Mouse (Mus musculus): ENCODE measurements around the gene Syde1.
"Not testable (repeated sequence)": the region's sequence is repeated elsewhere in the genome, so short reads cannot be mapped to it uniquely, and the experiment has no call there.

Gene Syde1

DNA sequence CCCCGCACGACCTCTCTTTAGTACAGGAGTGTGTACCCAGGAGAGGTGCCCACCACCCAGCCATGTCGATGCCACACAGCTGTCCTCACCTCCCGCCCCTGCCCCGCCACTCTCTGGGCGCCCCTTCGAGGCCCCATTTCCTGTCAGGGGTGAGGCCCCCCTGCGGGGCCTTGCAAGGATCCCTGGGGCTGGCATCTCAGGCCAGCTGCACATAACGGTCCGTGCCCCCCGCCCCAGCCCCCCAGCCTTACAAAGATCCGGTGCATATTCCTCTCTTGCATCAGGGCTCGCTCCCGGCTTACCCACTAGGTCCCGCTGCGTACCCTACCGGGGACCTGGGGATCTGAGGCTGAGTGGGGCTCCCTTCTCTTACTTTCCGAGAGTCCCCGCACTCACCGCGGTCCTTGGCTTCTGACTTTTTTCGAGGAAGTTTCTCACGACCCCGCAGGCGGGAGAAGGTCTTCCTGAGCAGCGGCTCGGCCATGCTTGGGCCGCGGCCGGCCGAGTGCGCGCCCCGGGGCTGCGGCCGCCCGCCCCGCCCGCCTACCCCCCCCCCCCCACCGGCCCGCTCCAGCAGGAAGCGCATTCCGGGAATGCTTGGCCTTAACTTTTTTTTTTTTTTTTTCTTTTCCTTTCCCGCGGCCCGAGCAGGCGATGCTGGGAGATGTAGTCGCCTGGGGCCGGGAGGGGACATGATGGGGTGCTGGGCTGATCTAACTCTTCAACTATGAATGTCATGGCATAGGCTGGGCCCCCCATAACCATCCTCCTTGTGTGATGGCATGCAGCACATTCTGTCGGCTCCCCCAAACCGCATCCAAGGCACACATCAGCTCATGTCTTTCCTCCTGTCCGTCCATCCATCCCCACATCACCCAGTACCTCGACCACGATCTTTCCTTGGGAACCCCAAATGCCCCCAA is at the start of gene Syde1:
Gene Syde1, minus strand, starts transcription at position 559 of the 923 bp plus-strand sequence.
- DNase-seq (ENCODE audit: low read depth, low spot score) = peak; percentile 27

DNA sequence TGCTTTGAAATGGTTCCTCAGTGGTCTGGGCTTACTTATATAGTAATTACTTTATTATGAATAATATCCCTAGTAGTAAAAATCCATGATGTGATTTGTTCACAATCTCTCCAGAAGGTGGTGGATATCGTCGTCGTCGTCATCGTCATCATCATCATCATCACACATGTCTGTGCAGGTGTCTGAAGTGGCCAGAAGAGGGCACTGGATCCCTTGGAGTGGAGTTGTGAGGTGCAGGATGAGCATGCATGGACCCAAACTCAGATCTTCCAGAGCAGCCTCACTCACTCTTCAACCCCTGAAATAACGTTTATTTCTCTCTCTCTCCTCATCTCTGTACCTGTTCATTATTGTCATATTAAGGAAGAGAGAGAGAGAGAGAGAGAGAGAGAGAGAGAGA is 40.5 kb upstream of the Syde1 start:
- DNase-seq (ENCODE audit: low read depth, low spot score) = no peak

DNA sequence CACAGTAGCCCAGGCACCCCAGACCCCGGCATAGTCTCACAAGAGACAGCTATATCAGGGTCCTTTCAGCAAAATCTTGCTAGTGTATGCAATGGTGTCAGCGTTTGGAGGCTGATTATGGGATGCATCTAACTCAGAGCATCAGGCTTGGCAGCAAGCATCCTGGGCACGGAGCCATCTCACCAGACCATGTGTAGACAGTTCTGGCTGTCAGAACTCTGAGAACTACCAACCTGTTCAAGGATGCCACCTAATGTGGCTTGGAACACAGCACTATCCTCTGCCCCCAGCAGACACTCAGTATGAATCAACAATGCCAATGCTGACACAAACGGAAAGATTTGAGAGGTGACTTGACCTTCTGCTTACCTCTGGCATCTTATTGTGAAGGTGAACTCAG is 38.4 kb upstream of the Syde1 start:
- no peak for DNase-seq (ENCODE audit: low read depth, low spot score)

DNA sequence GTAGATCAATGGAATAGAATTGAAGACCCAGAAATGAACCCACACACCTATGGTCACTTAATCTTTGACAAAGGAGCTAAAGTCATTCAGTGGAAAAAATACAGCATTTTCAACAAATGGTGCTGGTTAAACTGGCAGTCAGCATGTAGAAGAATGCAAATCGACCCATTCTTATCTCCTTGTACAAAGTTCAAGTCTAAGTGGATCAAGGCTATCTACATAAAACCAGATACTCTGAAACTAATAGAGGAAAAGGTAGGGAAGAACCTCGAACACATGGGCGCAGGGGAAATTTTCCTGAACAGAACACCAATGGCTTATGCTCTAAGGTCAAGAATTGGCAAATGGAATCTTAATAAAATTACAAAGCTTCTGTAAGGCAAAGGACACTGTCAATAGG is 31.4 kb upstream of the Syde1 start:
- DNase-seq (ENCODE audit: low read depth, low spot score) = not testable (repeated sequence)

DNA sequence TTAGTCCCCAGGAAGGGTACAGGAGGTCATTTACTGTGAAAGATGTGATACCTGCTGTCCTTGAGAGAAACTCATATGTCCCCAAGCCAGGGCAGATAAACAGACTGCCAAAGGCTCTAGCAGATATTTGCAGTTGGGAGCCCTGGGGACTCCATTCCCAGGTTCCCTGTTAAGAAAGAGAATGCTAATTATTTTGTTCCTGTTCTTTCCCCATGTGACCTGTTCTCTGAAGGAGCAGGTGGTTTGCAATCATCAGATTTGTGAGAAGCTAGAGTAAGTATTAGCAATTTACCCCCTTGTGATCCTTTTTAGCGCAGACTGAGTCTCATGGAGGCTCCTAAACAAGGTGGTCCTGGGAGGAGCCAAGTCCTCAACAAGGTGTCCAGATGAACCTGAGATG is 26.2 kb upstream of the Syde1 start, which contains the start of gene Olfr1357:
Gene Olfr1357, minus strand, starts transcription at position 101 of the 400 bp plus-strand sequence.
- DNase-seq (ENCODE audit: low read depth, low spot score) = no peak

DNA sequence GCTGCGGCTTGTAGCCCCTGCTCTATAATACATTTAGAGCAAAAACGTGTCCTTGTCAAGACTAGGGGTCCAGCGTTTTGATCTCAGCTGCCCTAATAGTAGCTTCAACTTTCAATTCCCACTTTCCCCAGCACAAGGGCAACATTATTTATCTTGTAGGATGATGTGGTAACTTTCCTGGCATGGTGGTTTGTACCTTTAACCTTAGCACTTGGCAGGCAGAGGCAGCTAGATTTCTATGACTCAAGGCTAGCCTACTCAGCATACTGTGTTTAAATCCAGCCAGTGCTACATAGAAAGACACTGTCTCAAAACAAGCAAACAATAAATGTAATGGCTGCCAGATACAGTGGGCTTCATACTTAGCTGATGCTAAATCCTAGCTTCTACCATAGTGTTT is 15.8 kb upstream of the Syde1 start:
- no peak for DNase-seq (ENCODE audit: low read depth, low spot score)

DNA sequence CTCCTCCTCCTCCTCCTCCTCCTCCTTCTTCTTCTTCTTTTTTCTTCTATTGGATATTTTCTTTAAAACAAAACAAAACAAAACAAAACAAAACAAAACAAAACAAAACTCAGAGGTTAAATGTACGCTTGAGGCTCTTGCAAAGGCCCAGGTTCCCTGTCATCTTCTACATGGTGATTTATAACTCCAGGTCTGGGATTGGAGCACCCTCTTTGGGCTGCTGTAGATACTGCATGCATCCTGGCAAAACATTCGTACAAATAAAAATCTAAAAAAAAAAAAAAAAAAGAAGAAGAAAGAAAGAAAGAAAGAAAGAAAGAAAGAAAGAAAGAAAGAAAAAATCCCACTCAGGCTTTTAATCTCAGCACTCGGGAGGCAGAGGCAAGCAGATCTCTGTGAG is 13.3 kb upstream of the Syde1 start:
- peak; percentile 71 for DNase-seq (ENCODE audit: low read depth, low spot score)

DNA sequence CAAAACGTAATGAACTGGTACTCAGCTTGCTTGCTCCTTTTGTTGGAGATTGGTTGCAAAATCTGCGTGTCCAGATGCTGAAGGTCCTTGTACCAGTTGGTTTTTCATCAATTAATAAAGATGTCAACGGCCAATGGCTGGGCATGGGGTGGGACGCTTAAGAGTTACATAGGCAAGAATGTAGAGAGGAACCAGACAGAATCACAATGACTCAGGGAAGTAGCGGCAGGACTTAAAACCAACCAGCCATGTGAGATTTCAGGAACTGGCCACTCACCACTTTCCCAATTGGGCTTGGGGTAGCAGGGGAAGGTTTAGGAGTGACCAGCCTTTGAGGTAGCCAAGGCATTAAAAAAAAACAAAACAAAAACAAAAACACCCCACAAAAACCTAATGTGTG is 8.1 kb upstream of the Syde1 start:
- DNase-seq (ENCODE audit: low read depth, low spot score) = no peak

DNA sequence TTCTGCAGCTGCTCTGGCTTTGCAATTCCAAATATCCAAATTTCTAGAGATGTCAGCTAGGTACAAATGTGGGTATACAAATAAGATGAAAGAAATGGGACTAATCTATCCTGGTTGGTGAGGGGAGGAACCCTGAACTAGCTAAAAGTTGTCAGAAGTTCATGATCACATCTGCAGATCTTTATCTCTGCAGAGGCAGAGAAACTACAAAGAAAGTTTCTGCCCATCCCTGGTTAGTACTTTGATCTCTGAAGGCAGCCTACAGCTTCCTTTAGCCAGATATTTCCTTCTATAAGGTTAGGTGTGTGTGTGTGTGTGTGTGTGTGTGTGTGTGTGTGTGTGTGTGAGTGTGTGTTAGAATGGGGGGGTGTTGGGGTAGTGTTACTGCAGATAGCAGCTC is 2.8 kb upstream of the Syde1 start:
- DNase-seq (ENCODE audit: low read depth, low spot score) = peak; percentile 80

DNA sequence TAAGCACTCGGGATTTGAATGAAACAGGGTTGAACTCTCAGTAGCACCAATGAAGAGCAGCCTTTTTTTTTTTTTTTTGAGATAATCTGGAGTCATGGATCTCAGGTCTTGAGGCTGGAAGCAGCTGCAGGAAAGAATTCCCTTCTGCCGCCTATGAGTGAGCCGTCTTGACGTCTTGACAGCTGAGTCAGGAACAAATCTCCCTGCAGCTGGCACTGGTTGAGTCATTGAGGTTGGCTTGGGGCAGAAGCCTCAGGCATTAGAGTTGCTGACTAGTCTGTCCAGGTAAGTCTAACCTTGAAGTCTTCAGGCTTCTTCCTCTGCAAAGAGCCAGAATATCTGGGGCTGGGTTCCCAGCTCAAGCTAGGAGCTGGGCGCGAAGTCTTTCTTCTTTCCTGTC is 2.4 kb upstream of the Syde1 start:
- no peak for DNase-seq (ENCODE audit: low read depth, low spot score)

DNA sequence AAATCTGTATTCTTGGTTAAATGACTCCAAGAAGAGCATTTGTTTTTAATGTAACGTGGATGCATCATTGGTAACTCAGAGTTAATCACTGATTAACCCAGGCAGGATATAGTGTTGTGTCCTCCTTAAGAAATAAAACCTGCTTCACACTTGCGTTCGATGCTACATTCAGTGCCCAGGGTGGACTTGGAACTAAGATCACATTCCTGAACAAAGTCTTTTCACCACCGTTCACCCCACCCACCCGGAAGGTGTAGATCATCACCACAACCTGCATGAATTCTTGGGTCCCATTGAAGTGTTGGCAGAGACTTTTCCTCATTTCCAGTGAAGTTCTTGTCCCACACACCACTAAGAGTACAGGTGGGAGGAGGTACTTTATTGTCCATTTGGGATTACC is 2.0 kb upstream of the Syde1 start:
- no peak for DNase-seq (ENCODE audit: low read depth, low spot score)

DNA sequence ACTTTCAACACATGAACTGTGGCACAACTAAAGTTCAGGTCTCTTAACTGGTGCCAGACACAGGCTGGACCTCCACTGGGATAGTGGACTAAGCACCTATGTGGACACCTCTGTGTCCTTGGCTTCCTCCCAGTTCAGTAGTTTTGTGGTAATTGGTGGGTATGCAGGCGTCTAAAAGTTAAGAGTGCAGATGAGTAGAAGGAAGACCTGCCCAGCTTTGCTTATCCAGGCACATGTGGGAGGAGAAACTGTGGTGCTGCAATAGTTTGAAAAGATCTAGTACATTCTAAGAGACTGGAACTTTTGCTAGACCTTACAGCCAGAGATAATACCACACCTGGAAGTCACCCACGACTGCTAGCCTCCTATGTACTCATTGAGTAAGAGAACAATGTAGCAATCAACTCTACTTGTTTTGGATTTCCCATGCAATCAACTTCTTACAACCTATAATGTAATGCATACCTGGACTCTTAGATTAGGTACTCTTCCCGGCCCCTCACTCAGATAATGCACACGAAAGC is 1.2 kb upstream of the Syde1 start:
- DNase-seq (ENCODE audit: low read depth, low spot score) = no peak

DNA sequence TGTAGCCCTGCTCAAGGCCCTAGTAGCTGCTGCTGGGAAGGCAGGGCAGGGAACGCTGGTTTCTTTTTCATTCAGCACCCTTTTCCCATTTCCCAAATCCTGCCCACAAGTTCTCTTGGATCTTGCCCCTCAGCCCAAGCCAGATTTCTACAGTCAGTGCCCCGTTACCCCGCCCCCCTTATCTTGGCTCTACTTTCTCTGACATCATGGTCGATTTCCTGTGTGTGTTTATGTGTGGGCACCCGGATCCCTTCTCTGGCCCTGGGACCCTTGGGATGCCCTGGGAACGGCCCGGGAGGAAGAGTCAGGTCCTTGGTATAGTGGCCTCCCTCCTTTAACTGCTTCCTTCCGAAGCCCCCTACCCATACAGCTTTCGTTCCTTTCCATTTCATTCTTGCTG is 1.0 kb downstream of the Syde1 start:
- DNase-seq (ENCODE audit: low read depth, low spot score) = no peak

DNA sequence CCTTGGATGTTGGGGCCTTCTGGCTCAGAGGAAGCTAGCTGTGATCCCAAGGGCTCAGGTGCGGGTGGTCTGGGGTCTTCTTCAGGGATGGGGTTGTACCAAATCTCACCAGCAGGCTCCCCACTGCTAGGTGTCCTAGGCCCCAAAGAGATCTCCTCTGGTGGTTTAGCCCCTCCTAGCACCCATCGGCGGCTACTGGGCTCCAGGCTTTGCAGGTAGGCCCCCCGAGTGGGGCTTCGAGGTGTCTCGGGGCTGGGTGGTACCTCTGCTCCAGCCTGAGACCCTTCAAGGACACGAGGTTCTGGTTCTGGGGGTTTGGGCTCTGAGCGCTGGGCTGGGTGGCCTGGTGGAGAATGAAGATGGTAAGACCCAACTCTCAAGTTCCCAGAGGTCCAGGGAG is 1.9 kb downstream of the Syde1 start:
- no peak for DNase-seq (ENCODE audit: low read depth, low spot score)

DNA sequence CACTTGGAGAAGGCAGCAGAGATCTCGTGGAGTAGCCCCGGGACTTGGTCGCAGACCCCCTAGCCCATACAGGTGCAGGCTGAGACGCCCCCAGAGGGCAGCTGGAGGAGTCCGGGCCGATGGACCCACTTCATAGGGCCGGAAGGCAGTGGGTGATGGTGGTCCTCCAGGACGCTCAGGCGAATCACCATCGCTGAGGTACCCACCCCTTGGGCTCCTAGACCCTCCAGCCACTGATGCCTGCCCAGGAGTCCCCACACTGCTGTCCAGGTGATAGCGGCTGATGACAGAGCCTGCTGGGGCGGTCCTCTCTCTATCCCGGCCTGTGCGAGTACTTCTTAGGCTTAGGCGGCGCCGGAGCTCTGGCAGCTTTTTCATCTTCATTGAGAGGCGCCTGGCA is 2.5 kb downstream of the Syde1 start:
- DNase-seq (ENCODE audit: low read depth, low spot score) = no peak

DNA sequence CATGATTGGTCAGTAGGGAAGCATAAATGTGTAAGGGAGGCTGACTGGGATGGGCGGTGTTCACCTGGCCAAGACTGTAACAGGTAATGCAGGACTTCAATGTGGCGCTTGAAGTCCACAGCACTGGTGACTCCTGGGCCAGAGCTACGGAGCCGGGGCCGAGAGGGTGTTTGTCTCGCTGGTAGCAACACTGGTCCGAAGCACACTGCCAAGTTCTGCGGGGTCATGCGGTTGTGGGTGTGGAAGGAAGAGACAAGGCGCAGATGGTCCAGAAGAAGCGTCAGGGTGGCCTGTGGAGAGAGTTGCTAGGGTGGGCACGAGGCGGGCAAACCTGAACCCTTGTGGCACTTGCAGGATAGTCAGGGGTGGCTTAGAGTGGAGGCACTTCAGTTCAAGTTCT is 5.7 kb downstream of the Syde1 start:
- no peak for DNase-seq (ENCODE audit: low read depth, low spot score)

DNA sequence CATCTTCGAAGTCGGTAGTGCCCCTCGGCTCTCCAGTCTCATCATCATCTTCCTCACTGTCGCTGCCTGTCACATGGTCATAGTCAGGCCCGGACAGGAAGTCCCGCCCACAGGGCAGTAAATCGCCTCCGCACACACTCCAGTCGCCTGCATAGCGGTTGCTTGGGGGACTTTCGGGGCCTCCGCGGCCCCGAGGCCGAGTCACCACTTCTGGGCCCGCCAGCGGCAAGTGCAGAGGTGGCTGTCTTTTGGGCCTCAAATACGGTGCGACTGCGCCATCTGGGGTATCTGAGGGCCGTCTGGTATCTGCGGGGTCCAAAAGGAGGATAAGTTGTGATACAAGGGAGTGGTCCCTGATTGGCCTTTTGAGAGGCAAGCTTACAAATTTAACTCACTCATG is 6.2 kb downstream of the Syde1 start:
- no peak for DNase-seq (ENCODE audit: low read depth, low spot score)

DNA sequence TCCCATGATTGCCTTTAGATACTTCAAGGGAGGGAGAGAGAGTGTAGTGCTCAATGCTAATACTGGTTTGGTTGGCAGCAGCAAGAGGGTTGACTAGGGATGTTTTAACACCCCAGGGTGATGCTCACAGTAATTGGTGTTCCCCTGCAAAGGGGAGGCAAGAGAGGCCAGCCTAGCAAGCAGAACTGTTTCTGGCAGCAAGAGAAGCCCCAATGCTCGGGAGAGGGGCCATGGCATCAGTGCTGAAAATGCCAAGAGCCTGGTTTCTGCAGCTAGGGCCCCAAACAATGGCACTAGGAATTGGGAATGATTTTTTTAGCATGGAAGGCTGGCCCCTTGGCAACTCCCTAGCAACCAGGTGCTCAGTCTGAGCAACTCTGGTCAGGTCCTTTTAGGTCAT is 6.8 kb downstream of the Syde1 start:
- no peak for DNase-seq (ENCODE audit: low read depth, low spot score)

DNA sequence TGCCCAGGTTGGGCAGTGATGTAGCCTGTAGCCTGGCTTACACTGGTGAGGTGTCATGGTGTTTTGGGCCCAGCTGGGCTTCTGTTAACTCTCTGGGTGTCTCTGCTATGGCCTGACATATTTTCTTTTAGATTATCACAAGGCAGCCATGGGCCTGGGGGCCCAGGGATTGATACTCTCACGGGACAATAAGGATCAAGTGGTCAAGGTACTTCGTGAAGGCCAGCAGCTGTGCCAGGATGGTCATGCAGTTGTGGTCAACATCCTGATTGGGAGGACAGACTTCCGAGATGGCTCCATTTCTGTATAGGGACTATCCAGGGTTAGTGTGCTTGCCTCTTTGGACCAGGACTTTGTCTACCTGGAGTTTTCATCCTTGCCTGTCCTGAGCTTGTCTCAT is 7.8 kb downstream of the Syde1 start:
- DNase-seq (ENCODE audit: low read depth, low spot score) = no peak

DNA sequence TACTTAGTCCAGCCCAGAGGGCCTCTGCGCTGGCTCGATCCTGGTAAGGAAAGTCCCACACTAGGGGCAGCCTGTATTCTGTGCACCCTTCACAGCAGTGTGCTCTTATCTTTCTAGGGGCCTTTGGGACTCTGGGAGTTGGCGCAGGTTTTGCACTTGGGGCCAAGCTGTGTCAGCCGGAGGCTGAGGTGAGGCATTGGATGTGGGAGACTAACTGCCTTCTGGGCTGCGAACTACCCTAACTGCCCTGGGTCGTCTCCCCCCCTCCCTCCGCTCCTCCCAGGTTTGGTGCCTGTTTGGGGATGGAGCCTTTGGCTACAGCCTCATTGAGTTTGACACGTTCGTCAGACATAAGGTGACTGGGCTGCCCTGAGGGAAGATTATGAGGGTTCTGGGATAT is 8.4 kb downstream of the Syde1 start:
- DNase-seq (ENCODE audit: low read depth, low spot score) = no peak

DNA sequence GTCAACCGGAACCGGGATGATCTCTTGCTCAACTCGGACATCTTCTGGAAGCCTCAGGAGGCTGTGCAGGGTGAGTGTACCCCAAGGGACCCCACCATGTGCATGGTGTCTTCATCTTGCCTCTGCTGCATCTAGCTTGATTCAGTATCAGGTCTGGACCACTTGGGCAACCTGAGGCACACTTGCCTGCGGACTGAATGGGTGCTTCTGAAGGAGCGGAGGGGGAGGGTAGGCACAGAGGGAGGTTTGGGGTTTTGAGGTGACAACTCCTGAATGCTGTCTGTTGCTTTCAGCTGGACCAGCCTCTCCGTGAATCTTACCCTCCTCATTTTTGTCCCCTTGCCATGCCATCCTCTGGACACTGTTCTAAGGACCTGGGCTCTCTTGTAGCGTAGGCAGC is 10.6 kb downstream of the Syde1 start:
- DNase-seq (ENCODE audit: low read depth, low spot score) = no peak

DNA sequence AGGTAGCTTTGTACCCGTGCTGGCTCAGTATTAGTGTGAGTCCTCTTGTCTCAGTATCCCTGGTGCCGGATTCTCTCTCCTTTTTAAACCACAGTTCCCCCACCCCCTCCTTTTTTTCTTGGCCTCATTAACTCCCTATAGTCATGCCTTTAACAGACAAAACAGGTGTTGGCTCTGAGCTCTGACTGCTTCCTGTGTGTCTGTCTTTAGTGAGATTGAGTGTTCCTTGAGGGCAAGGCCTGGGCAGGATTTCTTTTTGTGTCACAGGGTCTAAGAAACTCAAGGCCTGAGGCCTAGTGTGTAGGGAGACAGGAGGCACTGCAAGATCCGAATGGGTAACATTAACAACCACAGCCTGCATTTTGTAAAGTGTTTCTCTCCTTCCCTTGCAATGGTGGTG is 13.6 kb downstream of the Syde1 start:
- DNase-seq (ENCODE audit: low read depth, low spot score) = no peak

DNA sequence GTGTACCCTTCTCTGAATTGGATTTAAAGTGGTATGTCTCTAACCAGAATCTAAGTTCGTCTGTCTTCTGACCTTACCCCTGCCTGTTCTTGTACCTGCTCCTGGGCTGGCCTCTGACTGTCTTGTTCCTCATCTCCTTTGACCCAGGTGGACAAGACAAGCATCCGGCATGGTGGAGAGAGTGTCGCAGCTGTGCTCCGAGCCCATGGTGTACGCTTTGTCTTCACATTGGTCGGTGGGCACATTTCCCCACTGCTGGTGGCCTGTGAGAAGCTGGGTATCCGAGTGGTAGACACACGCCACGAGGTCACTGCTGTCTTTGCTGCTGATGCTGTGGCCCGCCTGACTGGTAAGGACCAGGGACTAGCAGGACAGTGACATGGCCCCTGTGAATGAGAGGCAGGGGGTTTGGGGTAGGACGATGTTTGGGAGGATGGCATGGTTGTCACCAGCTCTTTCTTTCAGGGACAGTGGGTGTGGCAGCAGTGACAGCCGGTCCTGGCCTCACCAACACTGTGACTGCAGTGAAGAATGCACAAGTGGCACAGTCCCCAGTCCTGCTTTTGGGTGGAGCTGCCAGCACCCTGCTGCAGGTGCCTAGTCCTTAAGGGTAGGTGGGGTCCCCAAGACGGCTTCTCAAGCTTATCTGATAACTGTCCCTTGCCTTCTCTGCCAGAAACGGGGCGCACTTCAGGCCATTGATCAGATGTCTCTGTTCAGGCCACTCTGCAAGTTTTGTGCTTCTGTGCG is 15.2 kb downstream of the Syde1 start:
- DNase-seq (ENCODE audit: low read depth, low spot score) = no peak

All from CD4-positive helper T cell, adult 2 months (primary cell).